Mouse (Mus musculus): Measurements from ENCODE around the gene Usp11. TPM values are rescaled to one million over a fixed set of nuclear protein-coding genes. Genes with fewer than 3 reads are reported as not detected.

Usp11 gene
- total RNA-seq, 1 experiment from 2014 or later: 38.5 TPM

Other genes starting within 250 kb of the Usp11 start
- not detected in 2 replicates for gene Rgn, start 154.1 kb upstream of the Usp11 start, total RNA-seq (2017)
- 70.1 and 74.7 TPM in 2 replicates for gene Rbm10, start 86.4 kb upstream of the Usp11 start, total RNA-seq (2017)
- 67.1 and 103 TPM in 2 replicates for gene Ndufb11, start 86.3 kb upstream of the Usp11 start, total RNA-seq (2017)
- 167 and 207 TPM in 2 replicates for gene Uba1, start 45.6 kb upstream of the Usp11 start, total RNA-seq (2017)
- 22.5 and 29.5 TPM in 2 replicates for gene Cdk16, start 16.0 kb upstream of the Usp11 start, total RNA-seq (2017)
- gene Araf, start 93.9 kb downstream of the Usp11 start, total RNA-seq (2017): 33.2 and 46.5 TPM in 2 replicates
- not detected in 2 replicates for gene Timp1, start 166.3 kb downstream of the Usp11 start, total RNA-seq (2017)
- gene Syn1, start 217.1 kb downstream of the Usp11 start, total RNA-seq (2017): not detected in 2 replicates
- 2.9 and 5.2 TPM in 2 replicates for gene Cfp, start 227.6 kb downstream of the Usp11 start, total RNA-seq (2017)
- 2.9 and 4.3 TPM in 2 replicates for gene Elk1, start 246.7 kb downstream of the Usp11 start, total RNA-seq (2017)